Mouse (Mus musculus): ENCODE data around the gene Fam25c. TPM values are rescaled to one million over a fixed set of nuclear protein-coding genes. Genes with fewer than 3 reads are reported as not detected.

Gene Fam25c
- polyA plus RNA-seq (2015; fragmentation: Nextera tagmentation; extraction: Ambion mirVana) = 23.6 and 47.2 TPM in 2 replicates

- Histone ChIP-seq H3K9ac (ENCODE audit: low read length) (no peak within 1 kb of the TSS), H3K36me3 (ENCODE audit: control insufficient read depth, insufficient read depth, low read length) (no peaks in the 10 kb centered on the region), H3K4me1 (ENCODE audit: control insufficient read depth, insufficient read depth, low read length) (peaks cover 3% of the 10 kb centered on the region; the same call in 1 of the 2 replicates), H3K27ac (ENCODE audit: low read length) (0 out of 2 replicates have a peak within 1 kb of the TSS, but pooled peaks have one; percentile 41), H3K4me3 (replicated peaks; ENCODE audit: low read length) (no peak within 1 kb of the TSS), H3K4me2 (ENCODE audit: low read depth, low read length) (no peak within 1 kb of the TSS), H3K9me3 (replicated peaks; ENCODE audit: control insufficient read depth, low read length) (no peaks in the 10 kb centered on the region), H3K27me3 (ENCODE audit: control insufficient read depth, insufficient read depth, low read length) (no peaks in the 10 kb centered on the region)
- WGBS = 67% methylated on average over 6 of the region's 6 CpGs
- ATAC-seq (ENCODE audit: insufficient read depth, low FRiP score) = 0 out of 2 replicates have a peak, but pooled peaks have one; percentile 29
Observed at GRCm38 (mm10) chr14:34355301-34355700, at the start of gene Fam25c. Fam25c (minus strand) TSS chr14:34355433.

DNA sequence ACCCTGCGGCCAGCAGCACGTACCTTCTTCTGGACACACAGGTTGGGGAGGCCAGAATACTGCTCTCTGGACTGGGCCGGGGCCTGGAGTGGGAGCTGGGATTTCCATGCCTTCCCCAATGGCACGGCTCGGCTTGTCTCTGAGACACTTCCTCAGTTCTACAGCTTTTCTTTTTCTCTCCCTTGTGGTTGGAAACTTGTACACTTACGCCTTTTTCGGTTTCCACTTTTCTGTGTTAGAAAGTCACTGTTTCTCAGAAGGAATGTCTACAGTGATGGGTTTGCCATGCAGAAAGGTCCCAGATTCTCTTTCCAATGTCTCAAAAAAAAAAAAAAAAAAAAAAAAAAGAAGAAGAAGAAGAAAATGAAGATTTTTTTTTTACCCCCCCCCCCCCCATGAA is 48.2 kb upstream of the Fam25c start:
- no peak for ATAC-seq (ENCODE audit: insufficient read depth, low FRiP score)
- 96% methylated on average over 7 of the region's 7 CpGs for WGBS
- Histone ChIP-seq H3K27ac (ENCODE audit: low read length) (no peak overlapping the region), H3K9ac (ENCODE audit: low read length) (no peak overlapping the region), H3K4me3 (replicated peaks; ENCODE audit: low read length) (no peak overlapping the region), H3K9me3 (replicated peaks; ENCODE audit: control insufficient read depth, low read length) (no peaks in the 10 kb centered on the region), H3K27me3 (ENCODE audit: control insufficient read depth, insufficient read depth, low read length) (no peaks in the 10 kb centered on the region), H3K36me3 (ENCODE audit: control insufficient read depth, insufficient read depth, low read length) (peaks cover 8% of the 10 kb centered on the region; the same call in 1 of the 2 replicates), H3K4me2 (ENCODE audit: low read depth, low read length) (no peak overlapping the region), H3K4me1 (ENCODE audit: control insufficient read depth, insufficient read depth, low read length) (no peaks in the 10 kb centered on the region)

DNA sequence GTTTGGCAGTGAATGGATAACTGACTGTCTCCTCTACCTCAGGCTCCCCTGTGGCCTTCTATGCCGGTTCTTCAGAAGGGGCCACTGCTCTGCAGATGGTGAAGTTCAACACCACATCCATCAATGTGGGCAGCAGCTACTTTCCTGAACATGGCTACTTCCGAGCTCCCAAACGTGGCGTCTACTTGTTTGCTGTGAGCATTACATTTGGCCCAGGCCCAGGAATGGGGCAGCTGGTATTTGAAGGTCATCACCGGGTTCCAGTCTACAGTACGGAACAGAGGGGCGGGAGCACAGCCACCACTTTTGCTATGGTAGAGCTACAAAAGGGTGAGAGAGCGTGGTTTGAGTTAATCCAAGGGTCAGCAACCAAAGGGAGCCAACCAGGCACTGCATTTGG is 47.6 kb upstream of the Fam25c start:
- no peaks in the 10 kb centered on the region for H3K27me3 ChIP-seq (ENCODE audit: control insufficient read depth, insufficient read depth, low read length)
- H3K9ac ChIP-seq (ENCODE audit: low read length) = no peak overlapping the region
- H3K9me3 ChIP-seq (replicated peaks; ENCODE audit: control insufficient read depth, low read length) = no peaks in the 10 kb centered on the region
- H3K36me3 ChIP-seq (ENCODE audit: control insufficient read depth, insufficient read depth, low read length) = peaks cover 8% of the 10 kb centered on the region; the same call in 1 of the 2 replicates
- H3K4me3 ChIP-seq (replicated peaks; ENCODE audit: low read length) = no peak overlapping the region
- no peaks in the 10 kb centered on the region for H3K4me1 ChIP-seq (ENCODE audit: control insufficient read depth, insufficient read depth, low read length)
- H3K27ac ChIP-seq (ENCODE audit: low read length) = no peak overlapping the region
- H3K4me2 ChIP-seq (ENCODE audit: low read depth, low read length) = no peak overlapping the region
- ATAC-seq (ENCODE audit: insufficient read depth, low FRiP score) = no peak
- WGBS = 66% methylated on average over 8 of the region's 8 CpGs

DNA sequence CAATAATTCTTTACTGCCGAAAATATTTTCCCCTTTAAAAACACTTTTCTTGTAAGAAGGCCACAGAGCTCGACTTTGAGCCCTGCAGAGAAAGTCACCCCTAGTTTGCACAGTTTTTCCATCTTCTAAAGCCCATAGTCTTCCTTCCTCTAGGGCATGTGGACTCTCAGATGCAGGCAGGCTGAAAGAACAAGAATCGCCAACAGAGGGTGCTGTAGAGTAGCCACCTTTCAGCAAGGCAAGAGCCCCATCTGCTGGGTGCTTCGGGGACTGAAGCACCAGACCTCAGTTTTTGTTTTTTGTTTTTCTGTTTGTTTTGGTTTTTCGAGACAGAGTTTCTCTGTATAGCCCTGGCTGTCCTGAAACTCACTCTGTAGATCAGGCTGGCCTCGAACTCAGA is 45.9 kb upstream of the Fam25c start:
- no peak for ATAC-seq (ENCODE audit: insufficient read depth, low FRiP score)
- Histone ChIP-seq H3K9me3 (replicated peaks; ENCODE audit: control insufficient read depth, low read length) (no peaks in the 10 kb centered on the region), H3K36me3 (ENCODE audit: control insufficient read depth, insufficient read depth, low read length) (peaks cover 8% of the 10 kb centered on the region; the same call in 1 of the 2 replicates), H3K27me3 (ENCODE audit: control insufficient read depth, insufficient read depth, low read length) (no peaks in the 10 kb centered on the region), H3K27ac (ENCODE audit: low read length) (no peak overlapping the region), H3K4me2 (ENCODE audit: low read depth, low read length) (no peak overlapping the region), H3K4me3 (replicated peaks; ENCODE audit: low read length) (no peak overlapping the region), H3K4me1 (ENCODE audit: control insufficient read depth, insufficient read depth, low read length) (no peaks in the 10 kb centered on the region), H3K9ac (ENCODE audit: low read length) (no peak overlapping the region)
- WGBS = 55% methylated on average over 6 of the region's 6 CpGs

- Histone ChIP-seq H3K4me2 (ENCODE audit: low read depth, low read length) (no peak overlapping the region), H3K27me3 (ENCODE audit: control insufficient read depth, insufficient read depth, low read length) (no peaks in the 10 kb centered on the region), H3K36me3 (ENCODE audit: control insufficient read depth, insufficient read depth, low read length) (peaks cover 7% of the 10 kb centered on the region; the same call in 1 of the 2 replicates), H3K4me1 (ENCODE audit: control insufficient read depth, insufficient read depth, low read length) (no peaks in the 10 kb centered on the region), H3K9me3 (replicated peaks; ENCODE audit: control insufficient read depth, low read length) (no peaks in the 10 kb centered on the region), H3K27ac (ENCODE audit: low read length) (no peak overlapping the region), H3K9ac (ENCODE audit: low read length) (no peak overlapping the region), H3K4me3 (replicated peaks; ENCODE audit: low read length) (no peak overlapping the region)
- no peak for ATAC-seq (ENCODE audit: insufficient read depth, low FRiP score)
- 90% methylated on average over 3 of the region's 3 CpGs for WGBS
Observed at GRCm38 (mm10) chr14:34400021-34400420, 44.8 kb upstream of the Fam25c start.

- no peak overlapping the region for H3K27ac ChIP-seq (ENCODE audit: low read length)
- no peak overlapping the region for H3K4me2 ChIP-seq (ENCODE audit: low read depth, low read length)
- no peak overlapping the region for H3K4me3 ChIP-seq (replicated peaks; ENCODE audit: low read length)
- no peaks in the 10 kb centered on the region for H3K9me3 ChIP-seq (replicated peaks; ENCODE audit: control insufficient read depth, low read length)
- no peaks in the 10 kb centered on the region for H3K27me3 ChIP-seq (ENCODE audit: control insufficient read depth, insufficient read depth, low read length)
- WGBS = 92% methylated on average over 6 of the region's 6 CpGs
- no peak for ATAC-seq (ENCODE audit: insufficient read depth, low FRiP score)
- H3K4me1 ChIP-seq (ENCODE audit: control insufficient read depth, insufficient read depth, low read length) = no peaks in the 10 kb centered on the region
- H3K9ac ChIP-seq (ENCODE audit: low read length) = no peak overlapping the region
- H3K36me3 ChIP-seq (ENCODE audit: control insufficient read depth, insufficient read depth, low read length) = peaks cover 5% of the 10 kb centered on the region; the same call in 1 of the 2 replicates
Observed at GRCm38 (mm10) chr14:34399301-34399700, 44.1 kb upstream of the Fam25c start.

GRCm38 (mm10) chr14:34398901-34399300 is 43.7 kb upstream of the Fam25c start:
- no peak for ATAC-seq (ENCODE audit: insufficient read depth, low FRiP score)
- 86% methylated on average over 21 of the region's 21 CpGs for WGBS

DNA sequence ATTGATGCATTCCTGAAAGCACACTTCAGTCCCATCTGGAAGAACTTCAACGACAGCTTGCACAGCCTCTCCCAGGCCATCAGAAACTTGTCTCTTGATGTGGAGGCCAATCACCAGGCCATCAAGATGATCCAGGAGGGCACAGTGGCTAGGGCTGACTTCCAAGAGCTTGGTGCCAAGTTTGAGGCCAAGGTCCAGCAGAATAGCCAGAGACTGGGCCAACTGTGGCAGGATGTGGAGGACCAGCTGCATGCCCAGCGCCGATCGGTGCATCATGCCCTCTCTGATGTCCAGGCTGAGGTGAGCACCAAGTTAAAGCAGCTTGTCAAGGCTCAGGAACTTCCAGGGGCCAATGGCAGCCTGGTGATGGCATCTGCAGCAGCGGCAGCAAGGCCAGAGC is 42.6 kb upstream of the Fam25c start:
- Histone ChIP-seq H3K9me3 (replicated peaks; ENCODE audit: control insufficient read depth, low read length) (no peaks in the 10 kb centered on the region), H3K4me2 (ENCODE audit: low read depth, low read length) (no peak overlapping the region), H3K9ac (ENCODE audit: low read length) (no peak overlapping the region), H3K4me1 (ENCODE audit: control insufficient read depth, insufficient read depth, low read length) (no peaks in the 10 kb centered on the region), H3K36me3 (ENCODE audit: control insufficient read depth, insufficient read depth, low read length) (peaks cover 2% of the 10 kb centered on the region; the same call in 1 of the 2 replicates), H3K27me3 (ENCODE audit: control insufficient read depth, insufficient read depth, low read length) (no peaks in the 10 kb centered on the region), H3K27ac (ENCODE audit: low read length) (no peak overlapping the region), H3K4me3 (replicated peaks; ENCODE audit: low read length) (no peak overlapping the region)
- 92% methylated on average over 5 of the region's 5 CpGs for WGBS
- no peak for ATAC-seq (ENCODE audit: insufficient read depth, low FRiP score)

More at GRCm38 (mm10) chr14:34398901-34399300, 43.7 kb upstream of the Fam25c start:
- Histone ChIP-seq H3K27me3 (ENCODE audit: control insufficient read depth, insufficient read depth, low read length) (no peaks in the 10 kb centered on the region), H3K36me3 (ENCODE audit: control insufficient read depth, insufficient read depth, low read length) (peaks cover 5% of the 10 kb centered on the region; the same call in 1 of the 2 replicates), H3K9me3 (replicated peaks; ENCODE audit: control insufficient read depth, low read length) (no peaks in the 10 kb centered on the region), H3K4me2 (ENCODE audit: low read depth, low read length) (no peak overlapping the region), H3K4me3 (replicated peaks; ENCODE audit: low read length) (no peak overlapping the region), H3K9ac (ENCODE audit: low read length) (no peak overlapping the region), H3K27ac (ENCODE audit: low read length) (no peak overlapping the region), H3K4me1 (ENCODE audit: control insufficient read depth, insufficient read depth, low read length) (no peaks in the 10 kb centered on the region)

DNA sequence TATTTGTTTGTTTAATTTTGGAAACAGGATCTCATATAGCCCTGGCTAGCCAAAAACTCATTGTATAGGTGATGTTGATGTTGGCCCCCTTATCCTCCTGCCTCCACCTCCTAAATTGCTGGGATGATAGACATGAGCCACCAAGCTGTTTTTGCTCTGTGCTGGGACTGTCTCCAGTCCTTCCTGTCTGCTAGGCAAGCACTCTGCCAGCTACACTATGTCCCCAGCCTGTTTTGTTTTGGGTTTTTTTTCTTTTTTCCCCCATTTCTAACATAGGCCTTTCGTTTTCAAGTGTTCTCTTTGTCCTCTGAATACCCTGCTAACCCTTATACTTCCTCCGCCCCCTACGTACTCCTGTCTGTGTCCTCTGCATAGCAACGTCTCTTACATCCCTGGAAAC is 38.1 kb upstream of the Fam25c start:
- H3K27ac ChIP-seq (ENCODE audit: low read length) = no peak overlapping the region
- H3K4me2 ChIP-seq (ENCODE audit: low read depth, low read length) = no peak overlapping the region
- no peaks in the 10 kb centered on the region for H3K27me3 ChIP-seq (ENCODE audit: control insufficient read depth, insufficient read depth, low read length)
- H3K9me3 ChIP-seq (replicated peaks; ENCODE audit: control insufficient read depth, low read length) = no peaks in the 10 kb centered on the region
- H3K9ac ChIP-seq (ENCODE audit: low read length) = no peak overlapping the region
- H3K4me3 ChIP-seq (replicated peaks; ENCODE audit: low read length) = no peak overlapping the region
- H3K4me1 ChIP-seq (ENCODE audit: control insufficient read depth, insufficient read depth, low read length) = no peaks in the 10 kb centered on the region
- WGBS = 70% methylated on average over 4 of the region's 4 CpGs
- ATAC-seq (ENCODE audit: insufficient read depth, low FRiP score) = no peak
- H3K36me3 ChIP-seq (ENCODE audit: control insufficient read depth, insufficient read depth, low read length) = no peaks in the 10 kb centered on the region
